Mouse (Mus musculus) G1E (cell line): ENCODE results near the gene Mia.

Experiments
- CTCF ChIP-seq: IDR thresholded peaks from 2 replicates; pipeline ENCODE4 v1.5.1; 2012; ENCODE audit warnings: low read depth, low read length, inconsistent platforms, mixed read lengths
- GATA1 ChIP-seq: IDR thresholded peaks from 2 replicates; pipeline ENCODE4 v1.6.1; 2012; ENCODE audit warnings: borderline replicate concordance, low read length, inconsistent platforms, mixed read lengths
- GATA2 ChIP-seq: IDR thresholded peaks from 2 replicates; pipeline ENCODE4 v1.6.1; 2012; ENCODE audit warnings: low read depth, low read length, inconsistent platforms, borderline replicate concordance
- POLR2AphosphoS5 ChIP-seq: IDR thresholded peaks from 2 replicates; pipeline ENCODE4 v1.6.1; 2012; ENCODE audit warnings: low read depth, low read length, inconsistent platforms; ENCODE audit not compliant: insufficient replicate concordance
- TAL1 ChIP-seq: conservative IDR thresholded peaks from 2 replicates; pipeline ENCODE4 v1.6.1; 2012; ENCODE audit warnings: low read depth, low read length, inconsistent platforms, mixed read lengths

DNA sequence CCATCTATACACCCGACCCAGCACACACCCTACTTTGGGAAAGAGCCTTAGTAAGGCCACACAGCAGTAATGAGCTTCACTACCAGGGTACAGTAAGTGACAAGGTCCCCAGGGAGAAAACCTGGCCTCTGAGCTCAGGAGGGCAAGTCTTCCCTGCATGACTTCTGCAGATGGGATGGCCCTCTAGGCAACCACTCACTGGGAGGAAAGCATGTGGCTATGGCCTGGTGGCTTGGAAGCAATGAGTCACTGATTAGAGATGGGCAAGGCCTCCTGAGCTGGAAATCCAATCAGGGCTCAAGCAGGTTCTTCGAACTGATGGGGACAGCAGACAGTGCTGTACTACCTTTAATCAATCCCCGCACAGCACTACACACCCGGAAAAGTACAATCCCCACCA is 19.2 kb downstream of the Mia start:
- no peak for TF ChIP-seq CTCF
- TF ChIP-seq GATA1, result no peak
- no peak for TF ChIP-seq GATA2
- TF ChIP-seq TAL1, result no peak
- TF ChIP-seq POLR2AphosphoS5, result 0 out of 2 replicates have a peak, but pooled peaks have one; percentile 7
